Mouse (Mus musculus) left cerebral cortex, adult 2 months (tissue): ENCODE data around the gene Gm1043. TPM values are rescaled to one million over a fixed set of nuclear protein-coding genes. Genes with fewer than 3 reads are reported as not detected.
A peak's percentile ranks its signal among the peaks of the same experiment; 100 is the strongest.

ENCODE experiments used
- DNase-seq, 2 experiments: peaks; one replicate each; pipeline ENCODE4 v3.0.0; 2021 to 2022; ENCODE audit warnings: low spot score in 2 of 2, mixed read lengths in 1 of 2; ENCODE audit errors: extremely low spot score in 1 of 2
- H3K27ac ChIP-seq: fragments of 200-600 bp; 2 replicates; pipeline ENCODE4 v1.8.1; 2022
- H3K4me3 ChIP-seq: fragments of 200-600 bp; 2 replicates; pipeline ENCODE4 v1.8.1; 2022
- CTCF ChIP-seq: fragments of 200-600 bp; IDR thresholded peaks from 2 replicates; pipeline ENCODE4 v1.8.1; 2022; ENCODE audit warnings: antibody characterized with exemption, mild to moderate bottlenecking, moderate library complexity
- intact Hi-C: fragments of 180-260 bp; cut with DNase I; formaldehyde crosslinking; loops from one replicate; pipeline ENCODE4 v1.15.1; 2025
- total RNA-seq, 2 experiments: library from RNA; stranded (reverse); gene quantifications; 2 replicates each; pipeline ENCODE4 v1.2.3; 2021

The Gm1043 gene
- total RNA-seq, 2 experiments from 2014 or later: 42.7 to 48.5 TPM

DNA sequence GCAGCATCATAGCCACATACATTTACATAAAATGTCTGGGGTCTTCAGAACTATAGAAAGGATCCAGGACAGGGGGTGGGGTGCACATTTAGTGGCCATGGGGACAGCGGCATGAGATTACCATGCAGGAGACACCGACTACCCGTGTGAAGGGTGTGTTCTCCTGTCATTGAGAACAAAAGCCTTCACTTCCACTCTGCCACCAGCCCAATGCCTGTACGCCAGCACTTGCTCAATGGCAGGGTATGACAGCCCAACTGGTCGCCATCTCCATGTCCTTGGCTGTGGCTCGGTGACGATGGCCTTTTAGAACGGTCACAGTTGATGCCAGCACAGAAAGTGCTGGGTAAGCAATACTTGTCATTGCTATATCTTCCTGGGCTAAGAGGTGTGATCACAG lies 111.0 kb downstream of the Gm1043 start:
- intact Hi-C loops: no loop called here
- TF ChIP-seq CTCF: no peak
- DNase-seq: no peak
- Histone ChIP-seq H3K27ac (no peak overlapping the region), H3K4me3 (no peak overlapping the region)

DNA sequence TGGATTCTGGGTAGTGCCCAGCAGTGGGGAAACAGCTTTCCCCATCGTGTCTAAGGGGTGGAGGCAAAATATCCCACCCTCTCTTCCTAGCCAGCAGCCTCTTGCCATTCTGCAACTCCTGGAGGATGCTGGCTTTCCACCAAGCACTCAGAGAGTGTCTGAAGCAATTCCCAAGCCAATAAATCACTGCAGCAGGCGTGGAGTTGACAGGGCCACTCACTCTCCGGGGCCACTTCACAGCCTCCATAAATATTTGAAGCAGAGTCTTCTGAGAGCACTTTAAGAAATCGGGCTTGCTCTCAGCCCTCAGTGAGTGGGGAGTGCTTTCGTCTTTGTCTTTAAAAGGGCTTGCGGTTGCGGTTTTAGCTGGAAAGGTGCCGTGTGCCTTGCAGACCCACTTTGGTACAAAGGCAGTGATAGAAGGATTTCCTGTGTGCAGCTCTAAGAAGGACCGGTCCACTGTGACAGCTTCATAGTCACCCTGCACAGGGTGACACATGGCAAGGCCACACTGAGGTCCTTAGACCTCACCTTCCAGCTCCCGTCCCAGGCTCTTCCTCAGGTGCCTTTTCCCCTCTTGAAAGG lies 111.6 kb downstream of the Gm1043 start:
- no peak overlapping the region for H3K27ac ChIP-seq
- intact Hi-C loops: no loop called here
- no peak overlapping the region for H3K4me3 ChIP-seq
- TF ChIP-seq CTCF: no peak
- no peak for DNase-seq

DNA sequence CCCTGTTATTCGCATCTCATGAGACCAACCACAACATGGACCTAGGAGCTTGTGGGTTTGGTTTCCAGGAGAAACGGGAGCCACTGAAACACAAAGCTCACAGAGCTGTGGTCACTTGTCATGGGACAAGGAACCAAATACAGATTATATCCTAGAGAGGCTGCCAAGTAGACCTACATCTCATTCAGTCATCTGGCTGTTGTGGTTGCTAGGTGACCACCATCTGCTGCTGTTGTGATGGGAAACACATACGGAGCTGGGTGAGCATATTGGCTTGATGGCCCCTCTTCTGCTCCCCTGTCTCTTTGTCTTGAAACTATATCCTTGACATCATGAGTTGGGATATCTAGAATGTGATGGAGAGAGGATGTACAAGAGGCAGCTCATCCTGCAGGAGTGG lies 112.3 kb downstream of the Gm1043 start:
- Histone ChIP-seq H3K27ac (no peak overlapping the region), H3K4me3 (no peak overlapping the region)
- intact Hi-C loops: no loop called here
- DNase-seq: no peak
- TF ChIP-seq CTCF: no peak

DNA sequence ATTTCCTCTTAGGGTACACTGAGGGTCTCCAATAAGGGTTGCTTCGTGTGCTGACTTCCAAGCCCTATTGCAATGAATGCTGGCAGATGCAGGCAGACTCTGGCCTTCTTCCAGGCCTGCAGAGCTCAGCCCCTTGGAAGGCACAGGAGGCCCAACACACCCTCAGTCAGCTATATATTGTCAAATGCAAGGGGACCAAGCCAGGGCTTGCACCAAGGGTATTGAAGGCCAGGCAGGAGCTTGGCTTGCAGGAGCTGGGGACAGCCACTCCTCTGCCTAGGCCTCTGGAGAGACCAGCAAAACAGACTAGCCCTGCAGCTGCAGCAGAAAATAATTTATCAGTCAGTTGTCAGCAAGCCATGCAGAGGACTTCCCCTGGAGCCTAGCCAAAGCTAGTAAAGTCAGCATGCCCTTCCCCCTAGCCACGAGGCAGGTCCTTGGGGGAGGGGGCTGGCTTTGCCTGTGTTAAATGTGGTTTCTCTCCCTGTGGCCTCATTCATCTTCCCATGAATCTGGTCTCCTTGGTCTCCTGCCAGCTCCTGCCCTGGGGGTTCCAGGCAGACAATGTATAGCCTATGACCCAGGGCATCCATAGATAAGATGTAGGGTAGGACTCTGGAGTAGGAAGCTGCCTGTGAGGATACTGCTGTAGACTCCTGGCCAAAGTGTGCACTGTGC lies 113.0 kb downstream of the Gm1043 start:
- H3K27ac ChIP-seq: no peak overlapping the region
- H3K4me3 ChIP-seq: no peak overlapping the region
- intact Hi-C loops: no loop called here
- no peak for TF ChIP-seq CTCF
- DNase-seq: no peak

DNA sequence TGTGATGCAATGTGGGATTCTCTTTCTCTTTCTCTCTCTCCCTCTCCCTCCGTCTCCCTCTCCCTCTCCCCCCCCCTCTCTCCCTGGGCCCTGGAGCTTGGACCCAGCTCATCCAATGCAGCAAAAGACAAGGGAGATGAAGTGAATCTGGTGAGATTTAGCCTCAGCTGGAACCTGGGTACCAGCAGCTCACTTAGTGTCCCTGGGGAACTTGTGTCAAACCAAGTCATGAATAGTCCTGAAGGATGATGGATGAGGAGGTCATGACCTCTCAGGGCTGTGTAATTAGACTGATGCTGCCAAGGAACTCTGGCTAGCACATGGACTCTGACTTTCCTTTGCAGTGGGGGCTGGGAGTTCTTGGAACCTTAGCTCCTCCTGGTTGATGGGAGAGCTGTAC lies 117.1 kb downstream of the Gm1043 start:
- H3K4me3 ChIP-seq: no peak overlapping the region
- DNase-seq: no peak
- H3K27ac ChIP-seq: no peak overlapping the region
- no peak for TF ChIP-seq CTCF
- intact Hi-C loops: no loop called here

DNA sequence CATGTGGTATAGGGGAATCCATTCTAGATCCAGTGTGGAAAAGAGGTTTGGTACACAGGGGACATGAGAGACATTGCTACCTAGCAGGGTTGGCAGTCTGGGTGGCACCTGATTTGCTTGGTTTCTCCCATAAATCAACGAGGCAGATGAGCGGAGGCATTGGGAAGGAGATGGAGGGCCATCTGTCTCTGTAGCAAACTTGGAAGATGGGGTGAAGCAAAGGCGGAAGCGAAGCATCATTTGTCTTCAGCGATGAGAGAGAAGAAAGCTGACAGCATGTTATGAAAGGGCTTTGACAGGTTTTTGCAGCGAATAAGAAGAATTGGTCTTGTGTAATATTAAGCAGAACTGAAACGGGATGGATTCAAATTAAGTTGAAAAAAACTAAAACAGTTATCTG lies 119.7 kb downstream of the Gm1043 start:
- no peak overlapping the region for H3K27ac ChIP-seq
- no peak for TF ChIP-seq CTCF
- intact Hi-C loops: no loop called here

DNA sequence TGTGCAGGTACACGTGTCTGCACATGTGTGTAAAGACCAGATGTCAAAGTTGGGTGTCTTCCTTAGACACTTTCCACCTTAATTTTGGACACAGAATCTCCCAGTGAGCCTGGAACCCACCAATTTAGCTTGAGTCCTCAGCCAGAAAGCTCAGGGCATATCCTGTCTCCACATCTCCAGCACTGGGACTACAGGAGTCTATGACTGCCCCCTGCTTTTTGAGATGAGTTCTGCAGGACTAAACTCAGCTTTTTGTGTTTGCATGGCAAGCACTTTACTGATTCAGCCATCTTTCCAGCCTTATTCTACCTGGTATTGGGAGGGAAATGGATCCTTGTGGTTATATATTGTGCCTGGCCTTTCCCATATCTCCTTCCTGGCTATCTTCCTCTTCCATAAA lies 120.2 kb downstream of the Gm1043 start:
- intact Hi-C loops: no loop called here
- DNase-seq: no peak
- H3K4me3 ChIP-seq: no peak overlapping the region
- no peak overlapping the region for H3K27ac ChIP-seq
- peak; percentile 34 for TF ChIP-seq CTCF

More for the DNA sequence above, 119.7 kb downstream of the Gm1043 start:
- no peak for DNase-seq
- no peak overlapping the region for H3K4me3 ChIP-seq

DNA sequence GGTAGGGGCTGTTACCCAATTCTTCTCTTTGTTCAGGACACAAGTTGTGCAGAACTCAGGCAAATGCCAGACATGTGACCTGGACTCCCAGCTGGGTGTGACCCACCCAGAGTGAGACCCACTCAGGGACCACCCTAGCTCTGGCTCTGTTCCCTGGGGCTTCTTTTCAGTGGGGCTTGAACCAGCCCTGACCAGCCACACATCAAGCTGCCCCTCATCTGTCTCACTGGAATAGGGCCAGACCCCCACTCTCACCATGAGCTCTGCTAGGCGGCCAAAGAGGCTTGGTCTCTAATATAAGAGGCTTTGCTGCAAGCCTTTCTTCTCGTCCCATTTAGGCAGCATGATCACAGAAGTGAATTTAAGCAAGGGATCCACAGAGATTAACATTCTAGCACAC lies 121.2 kb downstream of the Gm1043 start:
- no peak for DNase-seq
- Histone ChIP-seq H3K27ac (no peak overlapping the region), H3K4me3 (no peak overlapping the region)
- intact Hi-C loops: no loop called here
- no peak for TF ChIP-seq CTCF

DNA sequence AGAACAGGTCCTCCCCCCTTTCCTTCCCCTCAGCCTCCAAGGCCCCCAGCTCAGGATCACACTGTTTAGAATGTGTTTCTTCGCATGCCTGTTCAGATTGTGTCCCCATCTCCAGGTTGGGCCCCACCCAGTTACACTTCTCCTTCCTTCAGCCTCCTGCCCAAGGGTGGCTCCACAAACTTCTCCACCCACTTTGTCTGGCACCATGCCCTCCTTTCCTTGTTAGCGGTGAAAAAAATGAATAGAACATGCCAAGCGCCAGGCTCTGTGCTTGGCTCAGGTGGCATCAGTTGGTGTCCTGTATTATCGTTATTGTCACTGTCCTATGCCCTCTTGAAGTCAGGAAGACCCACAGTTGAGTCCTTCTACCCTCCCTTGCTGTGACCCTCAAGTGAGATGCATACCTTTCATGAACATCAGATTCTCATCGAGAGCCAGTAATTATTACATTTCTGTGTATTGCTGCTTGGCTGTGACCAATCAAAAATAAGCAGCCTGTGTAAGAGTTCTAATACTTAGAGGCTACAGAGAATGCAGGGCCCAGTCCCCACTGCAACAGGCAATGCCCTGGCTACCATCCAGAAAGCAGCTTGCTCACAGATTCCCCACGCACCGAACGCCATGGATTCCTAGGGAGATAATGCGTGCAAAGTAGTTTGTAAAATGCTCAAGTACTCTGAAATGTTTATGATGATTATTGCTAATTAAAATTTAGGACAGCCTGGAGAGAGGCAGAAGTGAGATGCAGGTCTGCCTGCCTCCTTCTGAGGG lies 128.0 kb downstream of the Gm1043 start:
- no peak for TF ChIP-seq CTCF
- Histone ChIP-seq H3K4me3 (no peak overlapping the region), H3K27ac (no peak overlapping the region)
- no peak for DNase-seq
- intact Hi-C loops: no loop called here

DNA sequence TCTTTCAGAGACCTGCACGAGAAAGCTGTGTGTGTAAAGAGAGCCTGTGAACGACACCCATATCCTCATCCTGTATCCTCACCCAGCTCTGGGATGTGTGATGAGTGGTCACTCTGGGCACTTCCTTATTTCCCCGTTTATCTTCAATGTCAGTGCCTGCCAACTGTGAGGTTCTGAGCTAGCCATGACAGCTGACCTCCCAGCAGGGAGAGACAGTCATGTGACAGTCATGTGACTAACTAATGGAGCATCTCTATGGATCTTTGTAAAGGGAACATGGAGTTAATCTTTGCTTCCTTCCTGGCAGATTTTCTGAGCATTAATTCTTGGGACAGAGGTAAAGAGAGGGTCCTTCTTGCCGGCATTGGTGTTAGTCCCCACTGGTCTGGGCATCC lies 128.5 kb downstream of the Gm1043 start:
- Histone ChIP-seq H3K4me3 (no peak overlapping the region), H3K27ac (no peak overlapping the region)
- TF ChIP-seq CTCF: no peak
- intact Hi-C loops: no loop called here
- no peak for DNase-seq

DNA sequence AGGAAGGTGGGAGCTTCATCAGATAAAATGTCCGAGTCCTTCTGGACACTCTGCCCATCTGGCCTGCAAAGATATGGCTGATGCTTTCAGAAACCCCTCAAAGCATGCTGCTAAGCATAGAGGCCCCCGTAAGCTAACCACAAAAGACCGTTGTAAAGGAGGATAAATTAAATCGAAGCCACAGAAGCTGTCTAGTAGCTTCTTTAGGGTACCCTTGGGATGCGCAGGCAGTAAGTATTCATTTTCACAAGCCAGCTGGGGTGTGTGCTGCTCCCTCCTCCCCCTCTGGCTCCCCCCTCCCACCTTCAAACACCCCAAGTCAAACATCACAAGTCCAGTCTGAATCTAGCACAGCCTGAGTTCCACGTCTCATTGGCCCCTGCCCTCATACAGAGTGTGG lies 129.4 kb downstream of the Gm1043 start:
- Histone ChIP-seq H3K27ac (no peak overlapping the region), H3K4me3 (no peak overlapping the region)
- intact Hi-C loops: no loop called here
- TF ChIP-seq CTCF: no peak
- no peak for DNase-seq

DNA sequence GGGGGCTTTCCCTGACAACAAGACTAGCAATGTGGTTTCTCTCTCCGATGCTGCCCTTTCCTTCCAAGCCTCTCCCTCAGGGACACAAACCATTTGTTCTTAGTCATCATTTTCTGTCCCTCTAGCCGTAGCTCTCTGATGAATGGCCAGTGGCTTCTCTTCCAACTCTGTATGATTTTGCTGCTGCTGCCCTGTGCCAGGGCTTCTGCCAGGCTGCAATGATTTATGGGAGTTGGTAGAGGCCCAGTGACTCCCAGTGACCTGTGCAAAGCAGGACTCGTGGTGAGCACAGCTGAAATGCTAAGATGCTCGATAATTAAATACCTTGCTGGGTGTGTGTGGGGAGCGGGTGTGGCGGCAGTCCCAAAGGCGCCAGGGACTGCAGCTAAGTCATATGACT lies 130.1 kb downstream of the Gm1043 start:
- H3K27ac ChIP-seq: no peak overlapping the region
- TF ChIP-seq CTCF: no peak
- intact Hi-C loops: no loop called here
- no peak overlapping the region for H3K4me3 ChIP-seq
- DNase-seq: no peak
